Mouse (Mus musculus) heart, postnatal 14 days (tissue): Measurements from ENCODE around the gene Smarcal1. TPM values are rescaled to one million over a fixed set of nuclear protein-coding genes. Genes with fewer than 3 reads are reported as not detected.
A peak's percentile ranks its signal among the peaks of the same experiment; 100 is the strongest.

Source experiments
- DNase-seq, 2 experiments: peaks; one replicate each; pipeline ENCODE4 v3.0.0; 2021 to 2022
- intact Hi-C: fragments of 180-260 bp; cut with DNase I; formaldehyde crosslinking; loops from one replicate; pipeline ENCODE4 v1.15.1; 2025
- long read RNA-seq, 2 experiments: library from polyadenylated mRNA; stranded (forward); transcript quantifications; one replicate each; pipeline ENCODE4 v2.0.0; 2021
- total RNA-seq, 2 experiments: library from RNA; stranded (reverse); gene quantifications; 2 replicates each; pipeline ENCODE4 v1.2.3; 2021

Smarcal1 gene
- 10 to 100 TPM; 25.6 to 26.2 TPM for total RNA-seq
- long read RNA-seq, experiment 1, transcript Smarcal1-201 (17 exons, 3,059 nt): major isoform, 10 of 16 reads
- long read RNA-seq, experiment 1, partial matches to known transcripts: 1 of 16 reads
- long read RNA-seq, experiment 1, other reads (novel, unspliced or antisense): 4 of 16 reads
- long read RNA-seq, experiment 2, transcript Smarcal1-201 (17 exons, 3,059 nt): major isoform, 14 of 21 reads
- long read RNA-seq, experiment 2, partial matches to known transcripts: 4 of 21 reads
- long read RNA-seq, experiment 2, other reads (novel, unspliced or antisense): 2 of 21 reads

DNA sequence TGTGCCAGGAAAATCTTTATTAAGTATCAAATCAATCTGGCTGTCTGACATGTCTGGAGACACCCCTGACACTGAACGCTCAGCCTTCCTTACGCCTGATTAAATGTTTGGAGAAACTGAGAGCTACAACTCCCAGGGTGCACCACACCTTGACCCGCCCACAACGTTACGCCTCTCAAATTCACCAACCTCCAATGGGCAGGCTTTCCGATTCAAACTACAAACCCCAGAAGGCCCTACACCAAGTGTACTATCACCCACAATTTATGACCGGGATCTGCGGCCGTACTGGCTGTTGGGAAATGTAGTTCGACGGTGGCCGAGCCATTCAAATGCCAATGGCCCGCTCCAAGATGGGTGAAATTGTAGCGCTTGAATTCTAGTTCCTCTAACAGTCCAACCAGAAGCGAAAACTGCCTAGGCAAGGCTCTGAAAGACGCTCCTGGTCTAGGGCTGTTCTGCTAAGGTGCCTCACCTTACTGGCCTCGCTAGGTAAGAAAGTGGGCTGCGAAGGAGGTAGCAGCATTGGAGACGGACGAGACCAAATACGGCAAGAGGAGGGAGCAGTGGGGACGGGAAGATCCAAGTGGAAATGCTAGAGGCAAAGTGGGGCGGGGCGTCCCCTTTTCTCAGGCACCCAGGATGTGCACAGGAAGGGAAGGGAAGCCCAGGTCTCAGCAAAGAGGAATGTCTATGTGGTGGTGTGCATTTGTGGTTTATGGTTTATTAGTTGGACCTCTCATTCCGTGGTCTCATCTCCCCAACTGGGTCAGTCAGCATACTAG is at the start of gene Smarcal1:
Gene Smarcal1, plus strand, starts transcription at position 305 of the 785 bp plus-strand sequence.
- peak; percentile 87 to 93 for DNase-seq
- intact Hi-C loops: no loop called here

DNA sequence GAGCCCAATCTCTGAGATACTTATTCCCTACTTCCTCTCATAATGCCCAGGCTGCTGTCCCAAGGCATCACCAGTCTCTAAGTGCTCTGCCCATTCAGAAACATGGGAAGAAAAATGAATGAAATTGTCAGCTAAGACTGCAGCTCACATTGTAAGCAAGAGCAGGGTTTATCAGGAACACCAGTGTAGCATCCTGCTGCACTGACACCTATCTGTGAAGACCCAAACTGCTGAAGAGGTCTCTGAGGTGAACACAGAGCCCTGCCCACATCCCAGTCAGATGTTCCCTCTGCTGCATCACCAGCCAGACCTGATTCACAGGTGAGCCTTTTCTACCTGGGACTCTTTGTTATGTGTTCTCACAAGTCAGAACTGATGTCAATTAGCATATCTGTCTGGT is 49.6 kb upstream of the Smarcal1 start:
- DNase-seq: no peak
- intact Hi-C loops: no loop called here

DNA sequence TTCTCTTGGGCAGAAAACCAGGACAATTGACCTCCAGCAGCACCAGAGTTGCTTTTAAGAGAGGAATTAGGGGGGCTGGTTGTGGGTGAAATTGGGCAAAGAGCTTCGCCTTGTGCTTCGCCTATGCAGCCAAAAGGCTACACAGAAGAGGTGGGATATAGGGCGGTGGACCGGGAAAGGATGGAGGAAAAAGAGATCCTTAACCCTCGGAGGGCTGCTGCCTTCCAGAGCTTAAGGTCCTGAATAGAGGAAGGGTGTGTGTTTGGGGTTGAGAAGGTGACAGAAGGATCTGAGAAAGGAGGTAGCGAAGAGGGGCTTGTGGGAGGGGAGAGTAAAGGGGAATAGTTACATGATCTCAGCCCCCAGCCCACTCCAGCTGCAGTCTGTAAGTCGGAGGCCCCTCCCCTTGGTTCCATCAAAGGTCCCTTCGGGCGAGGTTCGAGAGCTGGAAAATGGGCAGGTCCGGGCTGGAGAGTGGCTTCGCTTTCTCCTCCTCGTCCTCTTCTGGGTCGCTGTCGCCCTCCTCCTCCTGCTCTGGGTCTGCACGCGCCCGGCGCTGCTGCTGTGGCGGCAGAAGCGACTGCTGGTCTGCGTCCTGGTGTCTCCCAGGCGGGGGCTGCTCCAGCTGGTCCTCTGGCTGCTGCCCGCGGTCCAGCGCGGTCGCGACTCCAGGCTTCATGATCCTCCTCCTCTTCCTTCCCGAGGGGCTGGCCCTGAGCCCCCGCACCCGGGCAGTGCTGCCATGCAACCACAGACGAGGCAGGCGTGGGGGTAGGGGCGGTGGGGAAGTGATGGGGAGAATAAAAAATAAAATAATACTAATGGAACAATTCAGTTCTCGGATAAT is 47.1 kb upstream of the Smarcal1 start:
- intact Hi-C loops: no loop called here
- DNase-seq: peak in 1 of 2 experiments; percentile 2

DNA sequence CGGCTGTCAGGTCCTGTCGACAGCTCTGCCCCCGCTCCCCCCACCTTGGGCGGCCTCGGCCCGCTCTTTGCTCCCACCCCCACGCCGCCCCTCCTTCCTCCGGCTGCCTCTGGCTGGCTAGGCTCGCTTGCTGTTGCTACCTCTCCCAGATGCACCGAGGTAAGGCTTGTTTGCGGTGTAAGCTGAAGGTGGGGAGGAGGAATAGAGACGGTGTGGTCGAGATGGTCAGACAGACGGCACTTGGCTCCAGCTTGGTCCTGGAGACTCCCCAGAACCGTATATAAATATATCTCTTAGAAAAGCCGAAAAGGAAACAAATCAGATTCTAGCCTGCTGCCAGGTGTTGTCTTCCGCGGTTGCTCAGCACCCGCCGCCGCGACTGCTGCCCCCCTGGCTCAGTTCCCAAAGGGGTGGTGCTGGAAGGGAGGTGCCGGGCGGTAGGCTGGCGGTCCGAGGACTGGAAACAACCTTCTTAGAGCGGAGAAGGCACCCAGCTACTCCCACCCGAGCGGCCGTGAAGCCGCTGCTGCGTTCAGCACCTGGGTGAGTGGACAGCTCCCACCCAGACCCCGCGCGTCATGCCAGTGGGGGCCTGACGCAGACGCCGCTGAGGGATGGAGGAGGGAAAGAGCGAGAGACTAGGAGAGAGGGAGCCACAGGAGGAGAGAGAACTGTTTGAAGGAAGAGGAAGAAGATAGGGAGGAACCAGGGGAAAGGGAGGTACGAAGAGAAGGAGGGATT is 46.3 kb upstream of the Smarcal1 start, which contains the start of gene March4:
Gene March4, minus strand, starts transcription at position 320 of the 741 bp plus-strand sequence.
- DNase-seq: peak; percentile 74 to 83
- intact Hi-C loops: no loop called here

DNA sequence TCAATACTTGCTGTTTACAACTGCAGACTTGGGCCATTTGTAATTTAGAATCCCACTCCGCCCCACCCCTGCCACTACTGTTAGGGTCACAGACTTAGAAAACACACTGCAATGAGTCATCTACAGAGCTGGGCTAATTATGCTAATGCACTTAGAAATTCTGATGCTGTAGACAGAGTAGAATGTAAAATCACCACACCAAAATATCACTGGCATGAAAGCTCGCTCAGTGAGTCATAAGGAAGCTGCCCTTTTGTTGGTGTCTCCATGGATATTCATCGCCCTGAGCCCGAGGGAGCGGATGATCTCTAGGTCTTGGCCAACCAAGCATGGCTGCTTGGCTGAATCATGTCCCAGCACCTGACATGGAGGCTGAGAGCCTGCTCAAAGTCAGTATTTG is 44.8 kb upstream of the Smarcal1 start:
- intact Hi-C loops: no loop called here
- no peak for DNase-seq

DNA sequence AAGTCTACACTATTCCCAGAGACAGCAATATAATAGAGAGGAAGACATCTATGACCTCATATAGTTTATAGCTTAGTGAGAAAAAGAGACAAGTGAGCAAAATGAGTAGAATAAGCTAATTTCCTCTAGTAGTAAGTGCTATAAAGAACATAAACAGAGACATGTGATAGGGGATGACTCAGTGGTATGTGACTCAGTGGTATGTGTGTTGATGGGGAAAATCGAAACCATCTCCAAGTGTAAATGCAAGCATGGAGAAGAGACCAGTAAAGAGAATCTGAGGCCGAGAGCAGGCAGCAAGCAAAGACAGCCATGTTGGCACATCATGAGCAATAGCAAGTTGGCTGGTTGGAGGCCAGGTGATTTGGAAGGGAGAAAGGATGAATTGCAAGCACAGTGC is 32.7 kb upstream of the Smarcal1 start:
- no peak for DNase-seq
- intact Hi-C loops: no loop called here

DNA sequence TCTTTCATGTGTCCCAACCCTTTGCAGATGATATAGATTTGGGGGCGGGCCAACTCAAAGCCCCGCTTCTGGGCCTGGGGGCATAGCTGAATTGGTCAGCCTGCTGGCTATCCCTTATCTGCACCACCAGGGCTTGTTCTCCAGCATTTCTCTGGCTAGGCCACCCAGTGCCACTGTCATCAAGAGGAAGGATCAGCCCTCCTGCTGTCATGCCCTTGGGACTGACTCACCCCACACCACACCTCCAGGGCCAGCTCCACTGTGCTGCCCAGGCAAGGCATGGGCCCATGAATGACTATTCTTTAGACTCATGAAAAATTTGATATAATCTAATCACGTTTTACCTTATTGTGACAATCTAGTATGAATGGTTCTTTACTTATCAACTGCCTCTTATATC is 26.6 kb upstream of the Smarcal1 start:
- no peak for DNase-seq
- intact Hi-C loops: no loop called here

DNA sequence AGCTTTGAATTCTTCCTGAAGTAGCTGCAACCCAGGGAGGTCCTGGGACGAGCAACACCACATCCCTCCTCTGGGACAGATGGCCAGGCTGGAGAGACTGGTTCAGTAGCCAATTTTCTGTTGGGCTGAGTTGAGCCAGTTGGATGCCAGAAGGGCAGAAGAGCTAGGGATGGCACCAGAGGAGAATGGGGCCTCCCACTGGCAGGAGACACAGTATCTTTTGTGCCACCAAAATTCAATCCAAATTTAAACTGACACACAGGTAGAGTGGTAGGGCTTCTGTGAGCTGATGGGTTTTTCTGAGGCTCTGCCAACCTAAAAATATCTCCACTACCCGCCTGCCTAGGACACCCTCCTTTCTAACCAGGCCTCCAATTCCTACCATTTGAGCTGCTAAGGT is 24.4 kb upstream of the Smarcal1 start:
- intact Hi-C loops: no loop called here
- DNase-seq: no peak

DNA sequence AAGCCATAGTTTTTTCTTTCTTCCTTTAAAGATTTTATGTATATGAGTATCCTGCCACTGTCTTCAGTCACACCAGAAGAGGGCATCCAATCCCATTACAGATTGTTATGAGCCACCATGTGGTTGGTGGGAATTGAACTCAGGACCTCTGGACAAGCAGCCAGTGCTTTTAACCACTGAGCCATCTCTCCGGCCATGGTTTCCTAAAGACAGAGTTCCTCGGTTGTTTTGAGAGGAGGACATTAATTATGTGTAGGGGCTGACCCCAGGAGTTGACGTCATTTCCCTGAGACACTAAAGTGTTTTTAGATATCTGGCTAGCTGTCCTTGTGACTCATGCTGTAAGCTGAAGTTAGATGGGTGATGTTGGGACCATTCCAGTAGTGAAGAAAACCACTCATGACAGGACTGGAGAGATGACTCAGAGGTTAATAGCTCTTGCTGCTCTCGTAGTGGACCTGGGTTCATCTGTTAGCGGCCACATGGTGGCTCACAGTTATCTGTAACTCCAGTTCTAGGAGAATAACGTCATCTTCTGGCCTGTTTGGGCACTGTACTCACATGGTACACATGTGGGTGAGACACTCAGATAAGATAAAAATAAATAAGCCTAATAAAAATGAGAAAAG is 18.6 kb upstream of the Smarcal1 start:
- intact Hi-C loops: no loop called here
- no peak for DNase-seq

DNA sequence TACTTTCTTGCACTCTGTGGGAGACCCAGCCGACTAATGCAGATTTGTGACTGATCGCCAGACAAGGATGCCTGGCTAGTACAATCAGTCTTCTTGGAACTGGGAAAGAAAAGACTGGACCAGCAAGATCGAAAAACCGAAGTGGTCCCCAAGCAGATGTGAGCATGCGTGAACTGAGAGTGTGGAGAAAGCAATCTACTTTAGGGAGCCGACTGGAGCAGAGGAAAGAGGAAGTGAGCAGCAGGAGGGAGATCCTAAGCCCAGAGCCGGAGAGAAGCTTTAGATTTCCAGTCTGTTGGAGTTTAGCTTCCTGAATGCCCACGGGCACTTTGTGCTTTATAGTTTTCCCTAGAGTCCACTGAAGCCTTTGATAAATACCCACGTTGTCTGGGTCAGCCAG is 16.0 kb upstream of the Smarcal1 start:
- intact Hi-C loops: no loop called here
- DNase-seq: no peak

DNA sequence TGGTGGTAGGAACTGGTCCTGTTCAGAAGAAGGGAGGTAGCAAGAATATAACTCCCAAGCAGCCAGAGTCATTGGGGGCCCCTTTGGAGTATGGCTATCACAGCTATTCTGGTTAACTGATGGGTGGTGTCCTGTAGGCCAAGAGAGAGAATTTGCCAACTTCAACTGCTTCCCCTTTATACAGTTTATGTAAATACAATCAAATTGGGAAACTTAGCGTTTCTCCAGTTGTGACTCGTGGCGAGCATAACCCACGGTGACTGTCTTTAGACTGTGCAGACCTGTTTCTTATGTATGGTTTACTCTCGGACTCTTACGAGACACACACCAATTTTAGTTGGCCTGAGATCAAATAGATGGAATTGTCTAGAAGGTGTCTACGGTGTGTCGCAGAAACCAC is 14.3 kb upstream of the Smarcal1 start:
- intact Hi-C loops: no loop called here
- no peak for DNase-seq

DNA sequence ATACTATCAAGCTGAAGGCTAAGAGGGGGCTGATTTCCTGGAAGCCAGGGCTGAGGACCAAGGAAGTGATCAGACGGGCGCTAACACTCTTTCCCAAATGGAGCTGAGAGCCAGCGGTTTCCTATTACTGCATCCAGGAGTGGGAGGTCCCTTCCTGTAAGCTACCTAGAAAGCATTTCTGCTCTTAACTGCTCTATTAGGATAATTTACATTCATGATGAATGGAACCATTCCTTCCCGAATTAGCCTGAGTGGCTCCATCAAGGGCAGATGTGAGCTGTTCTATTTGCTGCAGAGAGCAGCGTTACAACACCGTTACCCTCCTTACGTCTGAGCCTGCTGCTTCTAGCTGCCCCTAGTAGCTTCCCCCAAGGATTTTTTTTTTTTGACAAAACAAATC is 9.0 kb upstream of the Smarcal1 start:
- no peak for DNase-seq
- intact Hi-C loops: no loop called here

DNA sequence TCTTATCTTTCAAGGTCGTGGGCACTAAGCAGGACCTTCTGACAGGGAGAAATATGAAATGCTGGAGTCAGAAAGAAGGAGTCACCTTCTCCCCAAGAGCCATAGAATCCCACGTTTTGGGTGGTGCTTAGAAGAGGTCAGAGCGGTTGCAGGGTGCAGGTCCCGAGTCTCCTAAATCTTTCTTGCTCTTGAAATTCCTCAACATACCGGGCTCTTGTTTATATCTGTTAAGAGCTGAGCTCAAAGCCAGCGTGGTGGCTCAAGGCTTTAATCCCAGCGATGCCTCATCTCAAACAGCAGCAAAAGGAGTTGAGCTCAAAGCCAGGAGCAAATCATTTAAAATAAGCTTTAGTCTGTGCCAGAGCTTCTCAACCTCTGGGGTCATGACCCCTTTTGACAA is 8.4 kb upstream of the Smarcal1 start:
- DNase-seq: no peak
- intact Hi-C loops: loop anchor here (5.0 kb wide), 1 partner anchor 257 kb away; no protein-coding TSS in a partner anchor

DNA sequence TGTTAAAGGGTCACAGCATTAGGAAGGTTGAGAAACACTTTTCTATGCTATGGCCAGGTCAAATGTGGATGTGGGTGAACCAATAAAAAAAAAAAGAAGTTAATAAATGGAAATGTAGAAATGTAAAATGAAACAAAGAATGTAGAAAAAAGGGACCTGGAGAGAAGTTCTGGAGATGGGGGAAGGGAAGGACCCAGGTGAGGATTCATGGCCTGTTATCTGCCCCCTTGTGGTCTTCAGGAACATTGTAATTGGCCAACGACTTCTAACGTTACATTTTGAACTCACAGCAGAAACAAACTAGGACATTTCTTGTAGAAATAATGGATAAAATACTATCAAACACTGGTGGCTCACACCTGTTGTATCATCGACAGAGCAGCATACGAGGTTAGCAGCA is 7.9 kb upstream of the Smarcal1 start:
- intact Hi-C loops: loop anchor here (5.0 kb wide), 1 partner anchor 258 kb away; no protein-coding TSS in a partner anchor
- no peak for DNase-seq

DNA sequence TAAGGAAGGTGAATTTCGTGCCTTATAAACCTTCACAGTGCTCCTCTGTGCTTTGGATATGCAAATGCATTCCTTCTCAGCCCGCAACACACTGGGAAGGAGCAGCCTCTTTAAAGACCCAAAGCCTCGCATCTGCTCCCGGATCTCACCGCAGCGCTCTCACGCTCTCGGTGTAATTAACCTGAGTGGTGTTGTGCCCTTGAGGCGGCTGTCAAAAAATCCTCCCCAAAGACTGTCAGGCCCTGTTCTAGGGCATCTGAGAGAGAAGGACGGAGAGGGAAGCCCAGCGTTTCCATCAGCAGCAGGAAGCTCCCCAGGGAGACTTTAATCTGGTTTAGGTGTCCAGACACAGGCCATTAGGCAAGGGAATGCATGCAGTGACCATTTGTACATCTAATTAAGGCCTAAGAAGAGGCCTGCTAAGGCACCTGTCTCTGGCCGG is 5.5 kb upstream of the Smarcal1 start:
- no peak for DNase-seq
- intact Hi-C loops: loop anchor here (5.0 kb wide), 1 partner anchor 260 kb away; no protein-coding TSS in a partner anchor

DNA sequence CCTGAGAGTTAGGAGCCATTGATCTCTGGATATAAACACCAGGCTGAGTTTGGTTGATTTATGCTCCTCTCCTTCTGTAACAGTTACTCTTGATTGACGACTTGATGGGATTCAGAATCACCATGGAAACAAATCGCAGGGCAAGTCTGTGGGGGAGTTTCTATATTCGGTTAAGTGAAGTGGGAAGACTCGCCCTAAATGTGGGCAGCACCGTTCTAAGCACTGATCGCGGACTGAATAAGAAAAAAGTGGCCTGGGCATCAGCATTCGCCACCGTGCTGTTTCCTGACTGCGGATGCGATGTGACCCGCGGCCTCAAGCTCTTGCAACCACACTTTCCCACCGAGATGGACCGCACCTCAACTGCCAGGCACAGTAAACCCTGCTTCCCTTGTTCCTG is 4.7 kb upstream of the Smarcal1 start:
- no peak for DNase-seq
- intact Hi-C loops: loop anchor here (5.0 kb wide), 1 partner anchor 261 kb away; no protein-coding TSS in a partner anchor

DNA sequence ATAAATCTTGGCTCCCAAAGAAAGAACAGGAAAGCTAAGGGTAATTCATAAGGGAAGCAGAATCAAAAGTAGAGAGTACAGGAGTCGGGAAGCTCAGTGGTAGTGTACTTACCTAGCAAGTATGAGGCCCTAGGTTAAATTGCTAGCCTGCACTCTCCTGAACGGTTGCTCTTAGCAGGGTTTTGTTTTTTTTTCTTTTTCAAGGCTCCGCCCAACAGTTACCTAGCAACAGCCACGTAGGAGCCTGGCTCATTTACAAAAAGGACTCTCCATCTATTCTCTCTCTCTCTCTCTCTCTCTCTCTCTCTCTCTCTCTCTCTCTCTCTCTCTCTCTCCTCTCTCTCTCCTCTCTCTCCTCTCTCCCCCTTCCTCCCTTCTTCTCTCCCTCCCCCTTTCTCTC is 4.2 kb upstream of the Smarcal1 start:
- intact Hi-C loops: loop anchor here (5.0 kb wide), 1 partner anchor 262 kb away; no protein-coding TSS in a partner anchor
- no peak for DNase-seq

DNA sequence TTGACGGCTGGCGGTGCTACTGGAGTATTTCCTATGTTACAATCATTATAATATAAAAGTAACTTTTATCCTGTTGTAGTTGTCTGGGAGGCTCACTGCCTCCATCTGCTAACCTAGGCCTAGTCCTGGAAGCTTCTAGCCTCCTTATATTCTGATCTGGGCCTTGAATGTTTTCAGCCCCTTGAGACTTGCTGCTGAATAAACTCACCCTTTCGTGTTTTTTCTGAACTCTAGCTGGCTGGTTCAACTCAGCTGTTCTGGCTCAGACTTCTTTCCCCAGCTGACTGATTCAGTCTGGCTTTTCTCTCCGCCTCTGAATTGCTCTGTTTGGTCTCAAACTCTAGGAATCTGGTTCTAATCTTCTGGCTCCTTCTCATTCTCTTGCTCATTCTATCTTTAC is 855 bp downstream of the Smarcal1 start:
- DNase-seq: no peak
- intact Hi-C loops: no loop called here
